Mouse (Mus musculus) heart, postnatal 0 days (tissue): Measurements from ENCODE around the gene Zfp641.

ENCODE experiments used
- CTCF ChIP-seq: IDR thresholded peaks from 2 replicates; pipeline ENCODE4 v1.5.1; 2016; ENCODE audit warnings: antibody characterized with exemption, control low read depth, low read depth
- EP300 ChIP-seq: IDR thresholded peaks from 2 replicates; pipeline ENCODE4 v1.6.1; 2016; ENCODE audit warnings: antibody characterized with exemption, low read depth

- TF ChIP-seq CTCF (no peak), EP300 (no peak)
Measured at GRCm38 (mm10) chr15:98295628-98296551, at the start of gene Zfp641.
